Mouse (Mus musculus) urinary bladder, postnatal 4 days (tissue): ENCODE results near the gene Jak3.

Experiments
- DNase-seq, 2 experiments: peaks; one replicate each; pipeline ENCODE4 v3.0.0; 2021 to 2022; ENCODE audit warnings: low spot score in 2 of 2

The Jak3 gene

DNA sequence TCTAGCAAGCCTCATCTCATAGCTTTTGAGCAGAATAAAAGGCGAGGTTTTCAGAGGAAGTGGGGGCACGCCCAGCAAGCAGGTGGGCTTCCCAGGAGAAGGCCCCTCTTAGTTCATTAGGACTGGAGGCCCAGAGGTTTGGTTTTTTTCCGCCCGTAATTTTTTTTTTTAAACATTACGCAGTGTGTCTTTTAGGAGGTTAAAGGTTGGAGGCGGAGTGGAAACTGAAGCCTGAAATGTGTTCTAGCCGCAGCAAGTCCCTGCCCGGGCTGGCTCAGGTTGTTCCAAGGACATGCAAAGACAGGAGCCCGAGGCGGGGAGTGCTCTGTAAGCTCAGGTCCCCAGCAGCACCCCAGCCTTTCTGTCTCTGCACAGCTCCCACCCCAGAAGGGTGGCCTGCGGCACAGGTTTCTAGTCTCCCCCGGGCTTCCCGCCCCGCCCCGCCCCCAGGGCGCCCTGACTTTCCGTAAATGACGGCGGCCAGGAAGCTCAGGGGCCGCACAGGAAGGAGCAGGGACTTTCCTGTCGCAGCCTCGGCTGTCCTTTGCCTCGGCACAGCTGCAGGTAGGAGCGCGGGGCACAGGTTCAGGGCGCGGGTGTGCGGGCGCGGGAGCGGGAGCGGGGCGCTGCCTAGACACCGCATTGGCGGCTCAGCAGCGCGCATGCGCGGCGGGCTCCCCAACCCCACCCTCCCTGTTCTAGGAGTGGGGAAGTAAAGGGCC is at the start of gene Jak3:
Jak3 (plus strand) TSS at position 277 of the 722 bp plus-strand sequence.
- DNase-seq = peak in 1 of 2 experiments; percentile 49

DNA sequence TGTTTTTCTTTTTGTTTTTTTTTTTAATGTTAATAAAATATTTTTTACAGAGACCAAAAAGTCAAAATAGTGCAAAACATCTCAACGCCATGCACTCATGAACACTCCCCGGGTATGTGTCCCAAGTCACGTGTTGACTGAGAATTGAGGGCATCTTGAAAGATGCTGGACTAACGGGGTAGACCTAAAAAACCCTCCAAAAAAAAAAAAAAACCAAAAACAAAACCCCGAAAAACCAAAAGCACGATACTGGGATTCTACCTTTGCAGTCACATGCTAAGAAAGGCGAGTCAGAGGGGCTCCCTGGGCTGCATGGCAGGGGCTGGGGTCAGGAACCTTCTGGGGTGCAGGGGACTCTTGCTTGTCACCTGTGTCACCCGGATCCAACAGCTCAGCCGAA is 49.3 kb upstream of the Jak3 start:
- no peak for DNase-seq

DNA sequence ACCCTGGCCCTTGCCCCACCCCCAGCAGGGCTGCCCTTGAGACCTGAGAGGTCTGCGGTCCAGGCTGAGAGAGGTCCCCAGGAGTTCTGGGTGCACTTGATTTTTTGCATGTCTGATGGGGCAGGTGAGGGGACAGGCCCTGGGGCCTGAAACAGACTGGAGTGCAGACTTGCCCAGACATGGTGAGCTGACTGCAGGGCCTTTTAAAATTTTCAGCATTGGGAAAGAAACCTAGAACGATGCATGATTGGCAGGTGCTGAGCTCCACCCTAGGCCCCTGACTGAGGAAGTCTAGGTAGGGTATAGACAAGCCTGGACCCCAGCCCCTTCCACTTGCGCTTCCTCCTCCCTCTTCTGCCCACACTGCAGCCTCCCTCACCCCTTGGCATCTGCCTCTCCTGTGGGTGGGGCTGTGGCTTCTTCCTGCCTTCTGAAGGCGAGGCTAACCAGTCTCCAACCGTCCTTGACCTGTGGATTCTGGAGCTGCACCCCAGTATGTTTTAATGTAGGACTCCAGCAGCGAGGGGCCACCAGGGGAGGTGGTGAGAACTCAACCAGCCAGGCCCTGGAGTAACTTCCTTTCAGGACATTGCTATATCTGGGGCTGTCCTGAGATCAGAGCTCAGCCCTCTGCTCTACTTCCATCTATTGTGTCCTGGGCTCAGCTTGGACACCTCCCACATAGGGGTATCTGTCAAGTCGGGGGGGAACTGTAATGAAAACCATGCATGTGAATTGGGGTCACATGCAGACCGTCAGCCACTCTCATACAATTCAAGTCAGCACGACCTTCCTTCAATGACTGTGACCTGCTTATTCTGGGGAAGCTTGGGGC is 48.6 kb upstream of the Jak3 start:
- no peak for DNase-seq

DNA sequence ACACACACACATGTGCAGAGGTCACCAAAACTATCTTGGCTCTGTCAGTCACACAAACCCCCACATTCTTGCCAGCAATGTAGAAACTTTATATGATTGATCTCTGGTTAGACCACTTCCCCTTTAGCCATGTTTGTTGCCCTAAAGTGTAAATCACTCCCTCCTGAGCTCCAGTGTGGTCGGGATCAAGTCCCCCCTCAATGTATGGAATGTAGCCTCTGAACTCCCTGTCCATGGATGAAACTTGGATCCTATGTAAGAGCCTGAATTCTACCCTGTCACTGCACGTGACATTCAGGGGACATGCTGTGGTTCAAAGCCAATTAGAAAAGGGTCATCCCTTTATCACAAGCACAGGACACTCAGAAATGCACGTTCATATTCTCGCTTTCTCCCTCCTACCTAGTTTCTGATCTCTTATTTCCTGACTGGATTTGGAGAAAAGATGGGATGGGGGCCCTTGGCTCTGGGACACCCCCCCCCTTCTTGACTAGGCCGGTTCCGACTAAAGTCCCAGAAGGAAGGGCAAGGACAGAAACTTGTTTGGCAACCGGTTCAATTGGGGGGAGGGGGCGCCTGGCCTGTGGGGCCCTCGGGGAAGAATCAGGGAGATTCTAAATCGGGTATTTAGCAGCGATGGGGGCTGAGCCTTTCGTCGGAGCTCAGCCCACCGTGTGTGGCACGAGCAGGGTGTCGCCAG is 47.5 kb upstream of the Jak3 start:
- DNase-seq = no peak

DNA sequence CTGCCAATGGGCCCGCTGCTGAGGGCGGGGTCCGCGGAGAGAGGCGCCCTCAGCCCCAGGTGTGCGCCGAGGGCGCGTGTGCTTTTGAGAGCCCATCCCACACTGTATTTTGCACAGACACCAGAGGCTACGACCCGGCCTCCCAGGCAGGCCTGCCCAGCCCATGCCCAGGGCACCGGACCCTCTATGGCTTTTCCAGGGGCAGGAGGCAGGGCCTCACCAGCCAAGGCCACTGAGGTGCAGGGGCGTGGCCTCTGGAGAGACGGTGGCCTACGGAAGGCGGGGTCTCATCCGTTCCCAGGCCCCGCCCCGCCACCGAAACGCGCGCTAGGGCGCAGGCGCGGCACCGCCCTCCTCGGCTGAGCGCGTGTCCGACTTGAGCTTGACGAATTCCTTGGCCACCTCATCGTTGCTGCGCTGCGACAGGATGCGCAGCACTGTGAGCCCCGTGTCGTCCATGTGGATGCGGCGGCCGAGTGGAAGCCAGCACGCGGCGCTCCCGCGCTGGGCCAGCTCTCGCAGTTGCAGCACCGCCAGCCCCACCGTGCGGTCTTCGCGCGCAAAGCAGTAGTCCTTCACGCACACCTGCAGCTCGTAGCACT is 46.9 kb upstream of the Jak3 start:
- DNase-seq = peak; percentile 90 to 92

DNA sequence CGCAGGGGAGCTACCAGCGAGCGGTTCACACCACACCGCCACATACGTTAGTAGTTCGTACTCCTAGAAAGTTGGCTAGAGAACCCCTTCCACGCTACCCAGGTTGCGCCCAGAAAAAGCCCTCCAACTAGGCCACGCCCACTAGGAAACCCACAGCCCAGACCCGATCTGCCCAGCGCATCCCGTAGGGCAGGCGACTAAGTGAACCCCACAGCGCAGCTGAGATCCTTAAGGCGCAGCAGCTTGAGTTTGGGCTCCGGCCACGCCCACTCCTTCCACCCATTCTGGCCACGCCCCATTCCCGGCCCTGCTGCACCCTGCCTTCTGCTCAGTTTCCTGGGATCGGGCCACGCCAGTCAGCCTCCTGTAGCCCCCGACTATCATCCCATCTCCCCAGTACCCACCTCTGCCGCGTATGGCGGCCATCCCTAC is 46.3 kb upstream of the Jak3 start:
- peak in 1 of 2 experiments; percentile 46 for DNase-seq

DNA sequence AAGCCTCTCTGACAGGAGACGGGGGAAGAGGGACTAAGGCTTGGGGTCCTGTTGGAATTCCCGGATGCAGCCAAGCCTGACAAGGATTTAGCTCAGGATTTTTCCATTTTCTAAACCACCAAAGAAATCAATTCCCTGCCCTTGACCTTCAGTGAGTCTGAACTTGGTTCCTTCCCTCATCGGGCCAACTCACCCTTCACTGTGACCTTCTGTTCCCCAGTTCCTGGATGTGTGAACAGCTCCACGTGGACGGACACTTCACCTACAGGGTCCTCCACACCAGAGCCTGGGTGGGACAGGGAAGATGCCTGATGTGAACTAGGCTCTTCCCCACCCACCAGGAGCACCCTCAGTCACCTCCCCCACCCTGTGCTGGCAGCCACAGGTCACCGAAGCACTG is 45.3 kb upstream of the Jak3 start:
- DNase-seq = no peak

DNA sequence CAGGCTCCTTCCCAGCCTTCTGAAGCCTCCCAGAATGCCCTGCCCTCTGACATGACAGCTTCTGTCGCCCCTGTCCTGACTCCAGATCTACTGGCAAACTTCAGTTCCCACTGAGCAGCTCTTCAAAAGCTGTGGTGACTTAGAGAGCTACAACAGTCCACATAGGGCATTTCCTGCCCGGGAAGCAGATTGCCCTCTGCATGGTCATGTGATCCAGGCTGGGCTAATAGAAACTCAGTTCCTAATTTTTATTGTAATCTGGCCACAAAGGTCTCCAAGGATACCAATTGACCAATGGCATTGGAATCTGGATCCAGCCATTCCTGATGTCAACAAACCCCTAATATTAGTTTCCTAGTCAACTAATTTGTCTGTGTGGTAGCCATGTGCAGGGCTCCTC is 44.2 kb upstream of the Jak3 start:
- DNase-seq = no peak

DNA sequence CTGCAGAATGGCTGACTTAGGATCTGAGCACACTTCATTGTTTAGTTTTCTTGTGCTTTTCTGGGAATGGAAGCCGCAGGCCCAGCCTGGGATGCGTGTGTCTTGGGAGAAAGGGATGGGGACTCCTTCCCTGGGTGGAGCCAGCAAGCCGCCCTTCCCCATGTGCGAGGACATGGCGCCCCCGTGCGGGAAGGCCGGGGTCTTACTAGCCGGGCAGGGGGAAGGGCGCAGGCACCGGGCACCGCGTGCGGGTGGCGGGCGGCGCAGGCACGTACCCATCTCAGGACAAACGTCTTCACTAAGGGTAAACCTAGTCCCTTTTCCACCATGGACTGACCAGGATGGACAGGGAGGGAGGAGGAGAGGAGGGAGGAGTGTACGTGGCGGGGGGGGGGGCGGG is 42.9 kb upstream of the Jak3 start:
- DNase-seq = peak in 1 of 2 experiments; percentile 50

DNA sequence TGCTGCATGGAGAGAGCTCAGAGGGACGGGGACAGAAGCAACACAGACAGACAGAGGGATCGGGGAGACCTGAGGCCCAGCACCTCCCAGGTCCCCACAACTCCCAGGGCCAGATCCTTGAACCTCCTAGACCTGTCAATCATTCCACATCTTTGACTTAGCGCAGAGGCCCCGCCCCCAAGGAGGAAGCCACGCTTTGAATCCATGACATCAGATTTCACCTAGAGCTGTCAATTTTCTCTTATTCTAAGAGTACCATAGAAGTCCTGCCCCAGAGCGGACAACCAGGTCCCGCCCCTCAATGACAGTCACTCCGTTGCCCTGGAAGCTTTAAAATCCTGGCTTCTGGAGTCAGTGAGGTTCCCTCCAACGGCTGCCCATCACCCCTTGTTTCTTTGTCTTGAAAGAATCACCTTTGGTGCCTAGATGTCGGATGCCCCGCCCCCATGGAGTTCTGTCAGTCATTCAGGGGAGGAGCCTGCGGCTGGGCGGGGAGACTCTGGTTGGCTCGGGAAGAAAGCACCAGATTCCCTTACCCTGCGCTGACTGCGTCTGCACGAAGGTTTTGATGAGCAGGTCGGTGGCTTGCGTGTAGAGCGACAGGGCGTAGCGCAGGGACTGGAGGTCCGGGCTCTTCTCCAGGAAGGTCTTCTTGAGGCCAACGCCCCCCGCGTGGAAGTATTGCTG is 42.0 kb upstream of the Jak3 start:
- DNase-seq = no peak

DNA sequence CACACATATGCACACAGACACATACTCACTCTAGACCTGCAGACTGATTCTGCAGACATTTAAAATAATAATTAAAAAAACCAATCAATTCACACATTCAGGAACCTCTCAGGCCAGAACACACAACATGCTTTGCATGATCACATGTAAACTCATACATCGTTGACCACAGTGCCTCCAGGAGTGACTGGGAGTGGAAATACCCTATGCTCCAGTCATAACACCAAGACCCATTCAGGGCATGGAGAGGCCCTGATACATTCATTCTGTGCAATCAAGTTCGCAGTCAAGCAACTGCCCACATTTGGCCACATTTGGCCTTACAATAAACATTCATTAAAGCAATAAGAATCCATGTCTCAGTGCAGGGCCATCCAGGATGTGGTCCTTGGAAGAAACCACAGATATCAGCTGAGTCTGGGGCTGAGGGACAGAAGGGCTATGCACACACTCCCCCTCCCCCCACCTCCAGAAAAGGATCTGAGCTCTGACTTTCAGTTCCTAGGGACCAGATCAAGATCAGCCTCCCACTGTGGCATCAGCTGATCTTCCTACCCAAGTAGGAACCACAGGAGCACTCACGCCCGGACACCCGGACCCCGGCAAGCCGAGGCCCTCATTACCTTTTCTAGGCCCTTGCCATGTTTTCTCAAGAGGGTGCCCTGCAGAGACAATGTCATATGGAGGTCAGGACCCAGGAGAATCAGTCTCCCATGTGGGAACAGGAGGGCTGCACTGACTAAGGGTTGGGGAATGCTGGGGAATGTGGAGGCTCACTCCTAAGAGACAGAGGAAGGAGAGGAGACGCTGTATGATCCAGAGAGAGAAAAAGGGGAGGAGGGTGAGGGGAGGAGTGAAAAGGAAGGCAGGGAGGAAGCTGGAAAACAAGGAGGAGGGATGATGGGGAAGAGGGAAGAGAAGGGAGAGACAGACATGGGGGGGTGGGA is 38.7 kb upstream of the Jak3 start:
- DNase-seq = no peak

DNA sequence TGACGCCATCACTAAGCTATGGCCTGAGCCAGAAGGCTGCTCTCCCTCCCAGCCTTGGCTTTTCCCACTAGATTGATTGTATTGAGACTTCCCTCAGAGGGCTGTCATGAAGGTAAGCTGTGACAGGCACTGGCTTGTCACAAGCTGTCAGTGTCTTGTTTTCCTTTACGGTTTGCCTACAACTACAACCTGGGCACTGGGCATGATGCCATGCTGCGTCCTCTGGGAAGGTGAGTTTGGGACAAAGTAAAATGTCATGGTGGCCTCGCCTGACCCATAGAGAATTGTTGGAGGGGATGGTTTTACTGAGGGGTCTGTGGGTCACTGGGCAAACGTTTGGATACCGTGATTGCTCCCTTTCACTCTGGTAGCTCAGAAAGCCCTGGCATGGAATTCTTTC is 37.8 kb upstream of the Jak3 start:
- DNase-seq = no peak

DNA sequence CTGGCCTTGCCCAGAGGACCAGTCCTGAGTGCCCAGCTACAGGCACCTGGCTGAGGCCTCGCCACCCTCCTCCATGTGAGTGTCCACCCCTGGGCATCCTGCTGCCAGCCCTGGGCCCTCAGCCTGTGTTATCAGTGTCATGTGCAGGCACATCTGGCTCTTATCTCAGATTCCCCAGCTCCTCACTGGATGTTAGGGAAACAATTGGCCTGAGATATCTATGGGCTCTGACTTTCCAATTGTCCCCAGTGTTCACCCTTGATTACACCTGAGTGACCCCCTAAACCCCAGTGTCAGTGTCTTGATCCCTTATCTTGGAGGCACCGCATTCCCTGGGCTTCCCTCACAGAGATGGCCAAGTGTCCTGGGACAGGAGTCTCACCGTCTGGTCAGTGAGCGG is 36.8 kb upstream of the Jak3 start:
- DNase-seq = no peak

DNA sequence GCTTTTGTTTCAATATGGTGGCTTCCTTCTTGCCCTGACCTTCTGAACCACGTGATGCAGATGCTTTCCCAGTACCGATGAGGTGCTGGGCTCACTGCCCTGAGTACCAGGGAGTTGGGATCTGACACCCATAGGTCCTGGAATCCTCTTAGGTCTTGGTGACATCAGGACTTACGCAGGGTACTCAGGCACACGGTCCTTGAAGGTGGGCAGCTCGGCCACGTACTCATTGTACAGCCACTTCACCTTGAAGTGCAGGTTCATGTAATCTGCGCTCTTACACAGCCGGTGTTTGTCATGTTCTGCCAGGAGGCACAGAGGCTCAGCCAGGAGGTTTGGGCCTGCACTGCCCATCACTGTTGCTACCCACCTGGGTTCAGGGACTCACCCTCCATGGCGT is 30.6 kb upstream of the Jak3 start:
- no peak for DNase-seq

DNA sequence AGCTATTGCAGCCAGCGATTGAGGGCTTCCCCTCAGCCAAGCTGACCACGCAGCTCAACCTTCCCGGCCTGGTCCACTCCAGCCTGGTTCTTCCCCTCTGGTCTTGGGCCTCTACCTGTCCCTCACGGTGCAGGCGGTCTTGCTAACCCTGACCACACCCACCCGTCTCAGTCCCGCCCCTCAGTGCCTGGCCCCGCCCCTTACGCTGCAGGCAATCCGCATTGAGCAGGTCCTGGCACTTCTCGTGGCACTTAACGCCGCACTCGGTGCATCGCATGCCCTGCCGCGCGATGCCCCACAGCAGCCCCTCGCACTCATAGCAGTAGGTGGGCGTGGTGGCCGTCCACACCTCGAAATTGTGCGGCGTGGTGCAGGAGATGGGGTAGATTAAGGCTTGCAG is 21.5 kb upstream of the Jak3 start:
- no peak for DNase-seq

DNA sequence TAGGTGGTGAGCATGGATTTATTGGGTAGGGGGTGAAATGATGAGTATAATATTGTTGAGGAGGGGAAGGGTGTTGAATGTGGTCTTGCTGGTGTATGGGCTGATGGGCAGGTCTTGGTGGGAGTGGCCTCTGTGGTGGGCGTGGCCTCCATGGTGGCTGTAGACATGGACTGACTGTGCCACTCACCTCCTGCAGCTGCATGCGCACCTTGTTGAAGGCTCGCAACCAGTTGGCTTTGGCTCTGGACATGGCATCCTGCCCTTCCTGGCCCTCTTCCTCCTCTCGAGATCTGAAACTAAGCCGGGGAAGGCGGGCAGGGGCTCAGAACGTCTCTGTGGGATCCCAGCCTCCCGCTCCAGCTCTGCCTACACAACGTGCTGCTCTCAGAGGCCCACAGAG is 18.3 kb upstream of the Jak3 start:
- no peak for DNase-seq

DNA sequence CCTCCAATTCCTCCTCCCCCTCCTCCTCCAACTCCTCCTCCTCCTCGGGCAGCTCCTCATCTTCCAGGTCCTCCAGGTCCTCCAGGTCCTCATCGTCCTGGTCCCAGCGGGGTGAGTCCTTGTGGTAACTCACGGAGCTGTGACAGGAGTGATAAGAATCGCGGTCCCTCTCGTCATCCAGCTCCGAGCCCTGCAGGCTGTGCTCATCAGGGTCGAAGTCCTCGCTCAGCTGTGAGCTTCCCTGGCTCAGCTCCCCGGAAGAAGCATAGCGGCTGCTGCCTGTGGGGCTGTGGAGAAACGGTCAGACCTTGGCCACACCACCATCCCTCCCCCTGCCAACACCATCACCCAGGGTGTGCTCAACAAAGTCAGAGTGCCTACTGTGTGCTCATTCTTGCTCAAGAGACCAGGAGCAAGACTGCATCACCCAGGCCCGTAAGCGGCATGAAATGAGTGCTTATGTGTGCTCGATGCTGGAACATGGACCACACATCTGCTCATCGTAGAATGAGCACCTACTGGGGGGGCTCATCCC is 17.5 kb upstream of the Jak3 start:
- no peak for DNase-seq

DNA sequence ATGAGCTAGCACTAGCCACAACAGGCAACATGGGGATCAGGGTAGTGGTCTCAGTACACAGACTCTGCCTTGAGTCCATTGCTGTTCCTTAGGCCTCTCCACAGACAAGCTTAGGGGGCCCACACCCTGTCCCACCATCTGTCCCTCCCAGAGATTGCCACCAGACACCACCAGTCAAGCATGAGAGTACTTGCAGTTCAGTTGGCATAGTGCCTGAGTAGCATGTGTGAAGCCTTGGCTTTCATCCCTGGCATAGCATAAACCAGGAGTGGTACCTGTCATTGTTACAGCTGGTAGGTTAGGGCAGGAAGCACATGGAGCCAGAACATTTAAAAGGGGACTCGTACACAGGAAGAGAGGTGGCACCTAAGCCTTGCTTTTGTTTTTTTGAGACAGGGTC is 16.3 kb upstream of the Jak3 start:
- no peak for DNase-seq

DNA sequence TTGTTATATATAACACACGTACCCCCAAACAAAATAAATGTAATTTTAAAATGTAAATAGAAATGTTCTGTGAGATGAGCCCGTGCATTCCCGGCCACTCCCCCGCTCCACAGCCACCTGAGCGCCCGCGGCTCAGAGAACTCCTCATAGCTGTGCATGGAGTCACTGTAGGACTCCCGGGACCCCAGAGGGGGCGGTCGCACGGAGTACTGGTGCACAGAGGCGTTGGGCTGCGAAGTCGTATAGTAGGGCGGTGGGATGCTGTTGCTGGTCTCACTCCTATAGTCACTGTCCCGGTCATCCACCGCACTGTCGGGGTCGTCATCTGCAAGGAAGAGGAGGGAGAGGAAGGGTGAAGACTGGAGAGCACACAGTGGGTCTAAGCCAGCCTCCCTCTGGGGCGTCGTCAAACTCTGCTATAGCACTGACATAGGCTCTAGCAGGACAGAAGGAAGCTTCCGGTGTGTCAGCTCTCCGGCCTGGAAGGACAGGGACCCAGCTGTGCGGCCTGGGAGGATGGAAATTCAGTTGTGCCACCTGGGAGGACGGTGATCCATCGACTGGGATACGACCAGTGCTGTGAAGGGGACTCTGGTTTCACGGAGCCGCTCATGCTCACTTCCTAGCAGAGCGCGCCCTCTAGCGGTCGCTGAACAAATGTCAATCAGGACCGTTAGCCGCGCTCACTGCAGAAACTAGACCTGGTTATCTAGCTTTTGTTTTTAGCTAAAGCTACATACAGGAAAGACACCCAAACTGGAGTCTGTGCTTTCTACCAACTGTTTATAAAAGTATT is 15.6 kb upstream of the Jak3 start:
- peak; percentile 70 to 89 for DNase-seq
